Mouse (Mus musculus): ENCODE results near the gene Ripply3.
"Not testable (repeated sequence)": the region's sequence is repeated elsewhere in the genome, so short reads cannot be mapped to it uniquely, and the experiment has no call there.

Gene Ripply3

GRCm38 (mm10) chr16:94314626-94315025, 13.6 kb upstream of the Ripply3 start:
- DNase-seq (ENCODE audit: low spot score), result no peak

- DNase-seq (ENCODE audit: low spot score), result no peak
Measured at GRCm38 (mm10) chr16:94315215-94315614, 13.0 kb upstream of the Ripply3 start.

- DNase-seq (ENCODE audit: low spot score), result no peak
Measured at GRCm38 (mm10) chr16:94317752-94318151, 10.5 kb upstream of the Ripply3 start.

GRCm38 (mm10) chr16:94320223-94320622, 8.0 kb upstream of the Ripply3 start:
- DNase-seq (ENCODE audit: low spot score), result no peak

- no peak for DNase-seq (ENCODE audit: low spot score)
Measured at GRCm38 (mm10) chr16:94323681-94324080, 4.5 kb upstream of the Ripply3 start.

GRCm38 (mm10) chr16:94326008-94326407, 2.2 kb upstream of the Ripply3 start:
- DNase-seq (ENCODE audit: low spot score), result no peak

GRCm38 (mm10) chr16:94328881-94329867, 954 bp downstream of the Ripply3 start:
- DNase-seq (ENCODE audit: low spot score), result no peak

- DNase-seq (ENCODE audit: low spot score), result no peak
Measured at GRCm38 (mm10) chr16:94330429-94330828, 2.2 kb downstream of the Ripply3 start.

GRCm38 (mm10) chr16:94331233-94331885, 3.1 kb downstream of the Ripply3 start:
- DNase-seq (ENCODE audit: low spot score), result no peak

- DNase-seq (ENCODE audit: low spot score), result no peak
Measured at GRCm38 (mm10) chr16:94331886-94332252, 3.6 kb downstream of the Ripply3 start.

- DNase-seq (ENCODE audit: low spot score), result no peak
Measured at GRCm38 (mm10) chr16:94335656-94336055, 7.4 kb downstream of the Ripply3 start.

- DNase-seq (ENCODE audit: low spot score), result not testable (repeated sequence)
Measured at GRCm38 (mm10) chr16:94339164-94340160, 11.2 kb downstream of the Ripply3 start.

GRCm38 (mm10) chr16:94345733-94346132, 17.5 kb downstream of the Ripply3 start:
- no peak for DNase-seq (ENCODE audit: low spot score)

GRCm38 (mm10) chr16:94347080-94347731, 19.0 kb downstream of the Ripply3 start:
- no peak for DNase-seq (ENCODE audit: low spot score)

- no peak for DNase-seq (ENCODE audit: low spot score)
Measured at GRCm38 (mm10) chr16:94348779-94349178, 20.6 kb downstream of the Ripply3 start.

GRCm38 (mm10) chr16:94349588-94350286, 21.5 kb downstream of the Ripply3 start:
- no peak for DNase-seq (ENCODE audit: low spot score)

- DNase-seq (ENCODE audit: low spot score), result no peak
Measured at GRCm38 (mm10) chr16:94350287-94350677, 22.1 kb downstream of the Ripply3 start.

GRCm38 (mm10) chr16:94354450-94354849, 26.2 kb downstream of the Ripply3 start:
- DNase-seq (ENCODE audit: low spot score), result no peak

- no peak for DNase-seq (ENCODE audit: low spot score)
Measured at GRCm38 (mm10) chr16:94356046-94356445, 27.8 kb downstream of the Ripply3 start.

- DNase-seq (ENCODE audit: low spot score), result no peak
Measured at GRCm38 (mm10) chr16:94356776-94357494, 28.7 kb downstream of the Ripply3 start.
